Mouse (Mus musculus) thymus, adult 2 months (tissue): ENCODE results near the gene Eml2. TPM values are rescaled to one million over a fixed set of nuclear protein-coding genes. Genes with fewer than 3 reads are reported as not detected.

Experiments used
- DNase-seq: peaks from one replicate; pipeline ENCODE4 v3.0.0; 2021
- H3K27ac ChIP-seq: fragments of 200-500 bp; 2 replicates; pipeline ENCODE4 v1.5.1; 2012; ENCODE audit warnings: low read length, control low read depth; ENCODE audit not compliant: control insufficient read depth, insufficient read depth
- H3K27me3 ChIP-seq: fragments of 200-500 bp; 2 replicates; pipeline ENCODE4 v1.6.1; 2012; ENCODE audit warnings: mild to moderate bottlenecking, low read length, moderate library complexity, mixed read lengths; ENCODE audit not compliant: control insufficient read depth, insufficient read depth
- H3K36me3 ChIP-seq: fragments of 200-500 bp; 2 replicates; pipeline ENCODE4 v1.6.1; 2012; ENCODE audit warnings: mild to moderate bottlenecking, low read length, moderate library complexity; ENCODE audit not compliant: control insufficient read depth, insufficient read depth
- H3K4me1 ChIP-seq: fragments of 200-500 bp; replicated peaks from 2 replicates; pipeline ENCODE4 v1.6.1; 2012; ENCODE audit warnings: low read length; ENCODE audit not compliant: control insufficient read depth, insufficient read depth
- H3K4me3 ChIP-seq: fragments of 200-500 bp; 2 replicates; pipeline ENCODE4 v1.5.1; 2012; ENCODE audit warnings: mild to moderate bottlenecking, low read length, control low read depth, moderate library complexity; ENCODE audit not compliant: control insufficient read depth, insufficient read depth
- CTCF ChIP-seq: fragments of 200-500 bp; IDR thresholded peaks from 2 replicates; pipeline ENCODE4 v1.5.1; 2012; ENCODE audit warnings: mild to moderate bottlenecking, control low read depth, low read length, moderate library complexity, borderline replicate concordance; ENCODE audit not compliant: control insufficient read depth, poor library complexity, insufficient read depth; ENCODE audit errors: extremely low read depth
- POLR2A ChIP-seq: fragments of 200-500 bp; IDR thresholded peaks from 2 replicates; pipeline ENCODE4 v1.6.1; 2012; ENCODE audit warnings: mild to moderate bottlenecking, low read length, control low read depth, moderate library complexity; ENCODE audit not compliant: control insufficient read depth, poor library complexity, insufficient read depth; ENCODE audit errors: extremely low read depth
- WGBS: fragments of 180-500 bp; shearing (Covaris S2); methylation state at CpG from one replicate; pipeline ENCODE4 v1.1.7; 2018; 5-methylcytosine and 5-hydroxymethylcytosine counted together
- polyA plus RNA-seq: library from polyadenylated mRNA; depleted of rRNA; stranded (reverse); fragments of >200 nt; gene quantifications from 2 replicates; pipeline ENCODE4 v1.2.3, GENCODE M21; 2012

The Eml2 gene
- polyA plus RNA-seq, 1 experiment = 40.3 TPM

- Histone ChIP-seq H3K4me3 (no peak overlapping the region), H3K36me3 (no peaks in the 10 kb centered on the region), H3K27me3 (peaks cover under 1% of the 10 kb centered on the region; the same call in 1 of the 2 replicates), H3K4me1 (peaks cover 8% of the 10 kb centered on the region), H3K27ac (no peak overlapping the region)
- TF ChIP-seq CTCF (no peak), POLR2A (no peak)
- DNase-seq = no peak
- WGBS = 83% methylated on average over 6 of the region's 6 CpGs
Measured at GRCm38 (mm10) chr7:19184758-19185157, 8.5 kb downstream of the Eml2 start.

GRCm38 (mm10) chr7:19194676-19195075, 18.5 kb downstream of the Eml2 start:
- DNase-seq = no peak
- 97% methylated on average over 4 of the region's 4 CpGs for WGBS
- Histone ChIP-seq H3K36me3 (no peaks in the 10 kb centered on the region), H3K27ac (no peak overlapping the region), H3K4me3 (no peak overlapping the region), H3K27me3 (no peaks in the 10 kb centered on the region), H3K4me1 (no peaks in the 10 kb centered on the region)
- TF ChIP-seq POLR2A (no peak), CTCF (no peak)

DNA sequence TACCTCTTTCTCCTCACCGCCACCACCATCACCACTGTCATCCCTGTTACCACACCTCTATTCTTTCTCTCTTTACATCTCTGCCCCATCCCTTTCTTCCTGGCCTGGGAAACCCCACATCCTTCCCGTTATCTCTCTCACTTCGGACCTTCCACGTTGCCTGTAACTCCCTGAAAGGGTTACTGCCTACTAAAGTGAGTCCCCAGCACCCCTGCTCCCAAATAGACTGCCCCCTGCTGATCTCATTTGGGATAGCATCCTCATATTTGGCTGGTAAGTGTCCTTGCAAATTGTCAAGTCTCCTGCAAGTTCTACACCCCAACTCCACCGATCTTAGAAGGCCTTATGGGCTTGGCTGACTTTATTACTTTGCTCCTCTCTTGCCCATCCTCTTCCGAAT, 20.5 kb downstream of the Eml2 start:
- Histone ChIP-seq H3K4me1 (no peaks in the 10 kb centered on the region), H3K27ac (no peak overlapping the region), H3K36me3 (no peaks in the 10 kb centered on the region), H3K4me3 (no peak overlapping the region), H3K27me3 (no peaks in the 10 kb centered on the region)
- WGBS = 70% methylated on average over 6 of the region's 6 CpGs
- peak; percentile 58 for DNase-seq
- no peak for TF ChIP-seq POLR2A

DNA sequence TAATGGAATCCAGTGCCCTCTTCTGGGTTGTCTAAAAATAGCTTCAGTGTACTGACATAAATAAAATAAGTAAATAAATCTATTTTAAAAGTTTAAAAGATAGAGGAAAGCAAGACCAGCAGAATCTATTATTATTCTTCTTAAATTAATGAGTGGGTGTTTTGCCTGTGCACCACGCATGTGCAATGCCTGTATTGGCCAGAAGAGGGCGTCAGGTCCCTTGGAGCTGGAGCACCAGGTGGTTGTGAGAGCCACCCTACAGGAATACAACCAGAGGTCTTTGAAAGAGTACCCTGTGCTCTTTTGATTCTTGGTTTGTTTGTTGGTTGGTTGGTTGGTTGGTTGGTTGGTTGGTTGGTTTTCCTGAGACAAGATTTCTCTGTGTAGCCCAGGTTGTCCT, 21.8 kb downstream of the Eml2 start:
- H3K4me1 ChIP-seq = no peaks in the 10 kb centered on the region
- peak; percentile 63; the same call in 1 of the 2 replicates for TF ChIP-seq CTCF
- no peak for TF ChIP-seq POLR2A
- WGBS = 63% methylated on average over 2 of the region's 2 CpGs

GRCm38 (mm10) chr7:19201660-19202059, 25.4 kb downstream of the Eml2 start:
- TF ChIP-seq POLR2A (no peak), CTCF (no peak)

More for the DNA sequence above, 21.8 kb downstream of the Eml2 start:
- peak; percentile 38 for DNase-seq
- no peak overlapping the region for H3K4me3 ChIP-seq
- H3K36me3 ChIP-seq = no peaks in the 10 kb centered on the region
- H3K27me3 ChIP-seq = no peaks in the 10 kb centered on the region
- H3K27ac ChIP-seq = no peak overlapping the region

DNA sequence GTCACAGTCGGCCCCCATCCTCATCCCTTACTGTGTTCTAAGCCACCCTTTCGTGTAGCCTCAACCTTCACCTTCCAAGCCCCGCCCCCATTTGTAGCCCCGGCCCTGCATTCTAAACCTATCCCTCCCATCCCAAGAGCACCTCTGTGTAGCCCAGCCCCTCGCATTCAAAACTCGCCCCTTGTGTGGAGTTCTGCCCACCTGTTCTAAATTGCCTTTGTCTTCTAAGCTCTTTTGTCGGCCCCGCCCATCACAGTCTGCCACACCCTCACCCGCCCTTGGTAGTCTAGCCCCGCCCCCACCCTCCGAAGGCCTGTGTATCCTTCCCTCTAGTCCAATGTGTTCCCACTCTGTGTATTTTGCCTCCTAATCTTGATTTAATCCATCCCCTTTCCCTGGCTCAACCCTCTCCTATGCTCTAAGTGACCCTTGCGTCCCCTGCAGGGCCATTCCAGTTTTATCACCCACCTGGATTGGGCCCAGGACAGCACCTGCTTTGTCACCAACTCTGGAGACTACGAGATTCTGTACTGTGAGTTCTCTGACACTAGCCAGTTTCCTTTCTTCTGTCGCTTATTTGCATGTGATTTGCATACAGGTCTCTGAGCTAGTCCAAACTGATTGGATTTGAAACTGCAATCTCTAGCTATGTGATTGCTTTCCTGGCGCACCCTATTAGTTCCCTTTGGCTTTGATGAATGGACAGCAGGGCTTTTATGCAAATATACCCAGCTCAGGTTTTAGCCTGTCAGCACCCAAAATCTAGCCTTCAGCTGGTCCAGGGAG, 26.0 kb downstream of the Eml2 start:
- no peak overlapping the region for H3K27ac ChIP-seq
- H3K36me3 ChIP-seq = no peaks in the 10 kb centered on the region
- no peaks in the 10 kb centered on the region for H3K27me3 ChIP-seq
- no peak for DNase-seq
- H3K4me1 ChIP-seq = no peaks in the 10 kb centered on the region
- WGBS = 91% methylated on average over 15 of the region's 15 CpGs
- H3K4me3 ChIP-seq = no peak overlapping the region
- TF ChIP-seq POLR2A (no peak), CTCF (no peak)

More at GRCm38 (mm10) chr7:19201660-19202059, 25.4 kb downstream of the Eml2 start:
- 96% methylated on average over 14 of the region's 15 CpGs for WGBS
- Histone ChIP-seq H3K4me3 (no peak overlapping the region), H3K27me3 (no peaks in the 10 kb centered on the region), H3K4me1 (no peaks in the 10 kb centered on the region), H3K36me3 (no peaks in the 10 kb centered on the region), H3K27ac (no peak overlapping the region)
- DNase-seq = no peak

DNA sequence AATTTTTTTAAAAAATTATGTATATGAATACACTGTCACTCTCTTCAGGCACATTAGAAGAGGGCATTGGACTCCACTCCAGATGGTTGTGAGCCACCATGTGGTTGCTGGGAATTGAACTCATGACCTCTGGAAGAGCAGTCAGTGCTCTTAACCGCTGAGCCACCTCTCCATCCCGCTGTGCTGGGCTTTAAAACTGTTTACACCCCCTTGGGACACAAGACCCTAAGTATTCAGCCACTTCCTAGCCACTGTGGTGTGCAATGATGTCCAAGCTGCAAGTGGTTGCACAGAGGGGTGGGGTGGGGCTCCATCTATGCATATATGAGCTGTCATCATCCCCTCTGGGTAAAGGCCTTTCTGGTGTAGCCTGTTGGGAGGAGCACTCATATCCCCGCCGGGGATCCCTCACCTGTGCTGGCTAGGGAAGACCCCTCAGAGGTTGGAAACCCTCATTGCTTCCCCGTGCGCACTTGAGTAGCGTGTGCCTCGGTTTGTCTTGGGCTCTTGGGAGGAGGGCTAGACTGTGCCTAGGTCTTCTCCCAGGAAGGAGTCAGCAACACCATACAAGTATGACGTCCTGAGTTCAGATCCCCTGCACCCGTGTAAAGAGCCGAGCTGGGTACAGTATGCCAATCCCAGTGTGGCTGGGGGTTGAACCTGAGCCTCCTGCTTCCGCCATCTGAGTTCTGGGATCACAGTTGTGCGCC, 32.1 kb downstream of the Eml2 start:
- Histone ChIP-seq H3K27ac (no peak overlapping the region), H3K36me3 (no peaks in the 10 kb centered on the region), H3K4me1 (0 out of 2 replicates have a peak, but pooled peaks cover 4% of the 10 kb centered on the region), H3K4me3 (no peak overlapping the region), H3K27me3 (peaks cover 2% of the 10 kb centered on the region; the same call in 1 of the 2 replicates)
- WGBS = 94% methylated on average over 13 of the region's 13 CpGs
- TF ChIP-seq CTCF = no peak
- no peak for TF ChIP-seq POLR2A
- no peak for DNase-seq
